Mouse (Mus musculus): ENCODE measurements around the gene Mip. TPM values are rescaled to one million over a fixed set of nuclear protein-coding genes. Genes with fewer than 3 reads are reported as not detected.
A peak's percentile ranks its signal among the peaks of the same experiment; 100 is the strongest.

The Mip gene
- total RNA-seq, 1 experiment = 2.8 TPM

GRCm38 (mm10) chr10:128214981-128215380, 10.7 kb upstream of the Mip start:
- Histone ChIP-seq H3K9me3 (ENCODE audit: control insufficient read depth, insufficient read depth, low read depth, low read length) (no peaks in the 10 kb centered on the region), H3K4me1 (ENCODE audit: control insufficient read depth in 2 of 2, insufficient read depth in 2 of 2, low read length in 2 of 2, poor library complexity in 1 of 2) (peaks cover 2 to 4% of the 10 kb centered on the region in 2 experiments; a peak in 1 of 4 replicates), H3K27ac (ENCODE audit: insufficient read depth, low read depth, low read length, poor library complexity, severe bottlenecking) (no peak overlapping the region), H3K36me3 (ENCODE audit: control insufficient read depth, insufficient read depth, low read length, poor library complexity, severe bottlenecking) (peaks cover 5% of the 10 kb centered on the region; the same call in 1 of the 2 replicates), H3K4me3 (ENCODE audit: insufficient read depth in 1 of 2, low read depth in 1 of 2, low read length in 2 of 2, poor library complexity in 1 of 2, severe bottlenecking in 1 of 2) (no peak overlapping the region), H3K9ac (ENCODE audit: insufficient read depth, low read depth, low read length, poor library complexity, severe bottlenecking) (no peak overlapping the region)
- DNase-seq (ENCODE audit: low read depth, low spot score) = no peak
- in situ Hi-C loops (cut with MboI; ENCODE audit: low sequenced_read_pairs in 2 of 2, unreplicated experiment in 2 of 2) = no loop called here
- TF ChIP-seq CHD2 (IDR thresholded peaks at IDR 0.05; ENCODE audit: low read depth, low read length) (no peak), ZC3H11A (IDR thresholded peaks at IDR 0.05; ENCODE audit: borderline replicate concordance, low read depth, low read length) (no peak), HCFC1 (IDR thresholded peaks at IDR 0.05; ENCODE audit: borderline replicate concordance, insufficient read depth, low read length) (no peak), ZNF384 (IDR thresholded peaks at IDR 0.05; ENCODE audit: low read depth, low read length) (no peak), MAFK (IDR thresholded peaks at IDR 0.05; ENCODE audit: insufficient read depth, low read depth, low read length) (no peak)

GRCm38 (mm10) chr10:128218387-128219117, 7.1 kb upstream of the Mip start:
- H3K4me1 ChIP-seq (ENCODE audit: control insufficient read depth in 2 of 2, insufficient read depth in 2 of 2, low read length in 2 of 2, poor library complexity in 1 of 2) = peaks cover 0 to 4% of the 10 kb centered on the region in 2 experiments; a peak in 2 of 4 replicates
- H3K36me3 ChIP-seq (ENCODE audit: control insufficient read depth, insufficient read depth, low read length, poor library complexity, severe bottlenecking) = no peaks in the 10 kb centered on the region
- in situ Hi-C loops (cut with MboI; ENCODE audit: low sequenced_read_pairs in 2 of 2, unreplicated experiment in 2 of 2) = no loop called here
- TF ChIP-seq MAFK (IDR thresholded peaks at IDR 0.05; ENCODE audit: insufficient read depth, low read depth, low read length) = no peak
- TF ChIP-seq HCFC1 (IDR thresholded peaks at IDR 0.05; ENCODE audit: borderline replicate concordance, insufficient read depth, low read length) = no peak
- no peak for TF ChIP-seq ZC3H11A (IDR thresholded peaks at IDR 0.05; ENCODE audit: borderline replicate concordance, low read depth, low read length)
- TF ChIP-seq CHD2 (IDR thresholded peaks at IDR 0.05; ENCODE audit: low read depth, low read length) = no peak
- TF ChIP-seq ZNF384 (IDR thresholded peaks at IDR 0.05; ENCODE audit: low read depth, low read length) = no peak
- no peak overlapping the region for H3K4me3 ChIP-seq (ENCODE audit: insufficient read depth in 1 of 2, low read depth in 1 of 2, low read length in 2 of 2, poor library complexity in 1 of 2, severe bottlenecking in 1 of 2)
- DNase-seq (ENCODE audit: low read depth, low spot score) = no peak
- H3K9me3 ChIP-seq (ENCODE audit: control insufficient read depth, insufficient read depth, low read depth, low read length) = no peaks in the 10 kb centered on the region
- H3K27ac ChIP-seq (ENCODE audit: insufficient read depth, low read depth, low read length, poor library complexity, severe bottlenecking) = no peak overlapping the region
- H3K9ac ChIP-seq (ENCODE audit: insufficient read depth, low read depth, low read length, poor library complexity, severe bottlenecking) = no peak overlapping the region

DNA sequence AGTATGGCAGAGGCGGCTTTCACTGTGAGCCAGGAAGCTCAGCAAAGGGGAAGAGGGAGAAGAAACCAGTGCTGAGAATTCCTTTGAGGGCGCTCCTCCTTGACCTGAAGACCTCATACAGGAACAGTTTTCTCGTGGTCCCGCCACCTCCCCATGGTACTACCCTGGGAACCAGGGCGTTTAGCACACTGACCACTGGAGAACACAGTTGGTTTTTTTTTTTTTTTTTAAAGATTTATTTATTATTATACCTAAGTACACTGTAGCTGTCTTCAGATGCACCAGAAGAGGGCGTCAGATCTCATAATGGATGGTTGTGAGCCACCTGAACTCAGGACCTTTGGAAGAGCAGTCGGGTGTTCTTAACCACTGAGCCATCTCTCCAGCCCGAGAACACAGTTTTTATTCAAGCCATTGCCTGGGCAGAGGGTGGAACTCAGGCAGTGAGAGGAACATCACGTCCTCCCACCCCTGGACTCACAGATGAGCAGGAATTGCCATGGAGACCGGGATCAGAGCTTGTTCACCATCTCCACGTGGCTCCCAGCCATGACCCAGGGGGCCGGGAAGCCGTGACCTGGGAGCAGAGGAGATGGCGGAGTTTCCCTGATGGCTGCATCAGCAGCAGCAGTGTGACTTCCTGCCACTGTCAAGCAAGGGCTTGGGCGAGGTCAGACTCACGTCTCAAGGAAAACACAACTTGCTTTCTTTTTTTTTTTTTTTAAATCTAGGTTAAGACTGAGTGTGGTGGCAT, 3.9 kb upstream of the Mip start:
- no peak for TF ChIP-seq MAFK (IDR thresholded peaks at IDR 0.05; ENCODE audit: insufficient read depth, low read depth, low read length)
- peak; percentile 68; the same call in 1 of the 2 replicates for TF ChIP-seq ZNF384 (IDR thresholded peaks at IDR 0.05; ENCODE audit: low read depth, low read length)
- Histone ChIP-seq H3K36me3 (ENCODE audit: control insufficient read depth, insufficient read depth, low read length, poor library complexity, severe bottlenecking) (no peaks in the 10 kb centered on the region), H3K9ac (ENCODE audit: insufficient read depth, low read depth, low read length, poor library complexity, severe bottlenecking) (peak overlapping the region; percentile 22; the same call in 1 of the 2 replicates), H3K4me1 (ENCODE audit: control insufficient read depth in 2 of 2, insufficient read depth in 2 of 2, low read length in 2 of 2, poor library complexity in 1 of 2) (peaks cover 0 to 18% of the 10 kb centered on the region in 2 experiments; a peak in 2 of 4 replicates), H3K27ac (ENCODE audit: insufficient read depth, low read depth, low read length, poor library complexity, severe bottlenecking) (no peak overlapping the region), H3K4me3 (ENCODE audit: insufficient read depth in 1 of 2, low read depth in 1 of 2, low read length in 2 of 2, poor library complexity in 1 of 2, severe bottlenecking in 1 of 2) (no peak overlapping the region), H3K9me3 (ENCODE audit: control insufficient read depth, insufficient read depth, low read depth, low read length) (no peaks in the 10 kb centered on the region)
- in situ Hi-C loops (cut with MboI; ENCODE audit: low sequenced_read_pairs in 2 of 2, unreplicated experiment in 2 of 2) = no loop called here
- no peak for DNase-seq (ENCODE audit: low read depth, low spot score)

GRCm38 (mm10) chr10:128225064-128225463, 574 bp upstream of the Mip start:
- DNase-seq (ENCODE audit: low read depth, low spot score) = no peak
- Histone ChIP-seq H3K36me3 (ENCODE audit: control insufficient read depth, insufficient read depth, low read length, poor library complexity, severe bottlenecking) (no peaks in the 10 kb centered on the region), H3K9ac (ENCODE audit: insufficient read depth, low read depth, low read length, poor library complexity, severe bottlenecking) (no peak overlapping the region), H3K4me3 (ENCODE audit: insufficient read depth in 1 of 2, low read depth in 1 of 2, low read length in 2 of 2, poor library complexity in 1 of 2, severe bottlenecking in 1 of 2) (no peak overlapping the region), H3K27ac (ENCODE audit: insufficient read depth, low read depth, low read length, poor library complexity, severe bottlenecking) (no peak overlapping the region), H3K4me1 (ENCODE audit: control insufficient read depth in 2 of 2, insufficient read depth in 2 of 2, low read length in 2 of 2, poor library complexity in 1 of 2) (peaks cover 0 to 20% of the 10 kb centered on the region in 2 experiments; a peak in 2 of 4 replicates), H3K9me3 (ENCODE audit: control insufficient read depth, insufficient read depth, low read depth, low read length) (no peaks in the 10 kb centered on the region)
- in situ Hi-C loops (cut with MboI; ENCODE audit: low sequenced_read_pairs in 2 of 2, unreplicated experiment in 2 of 2) = no loop called here
- no peak for TF ChIP-seq MAFK (IDR thresholded peaks at IDR 0.05; ENCODE audit: insufficient read depth, low read depth, low read length)
- no peak for TF ChIP-seq ZC3H11A (IDR thresholded peaks at IDR 0.05; ENCODE audit: borderline replicate concordance, low read depth, low read length)
- TF ChIP-seq HCFC1 (IDR thresholded peaks at IDR 0.05; ENCODE audit: borderline replicate concordance, insufficient read depth, low read length) = no peak
- no peak for TF ChIP-seq ZNF384 (IDR thresholded peaks at IDR 0.05; ENCODE audit: low read depth, low read length)
- no peak for TF ChIP-seq CHD2 (IDR thresholded peaks at IDR 0.05; ENCODE audit: low read depth, low read length)

All from ES-E14 (cell line).